In the genomic region with DNA sequence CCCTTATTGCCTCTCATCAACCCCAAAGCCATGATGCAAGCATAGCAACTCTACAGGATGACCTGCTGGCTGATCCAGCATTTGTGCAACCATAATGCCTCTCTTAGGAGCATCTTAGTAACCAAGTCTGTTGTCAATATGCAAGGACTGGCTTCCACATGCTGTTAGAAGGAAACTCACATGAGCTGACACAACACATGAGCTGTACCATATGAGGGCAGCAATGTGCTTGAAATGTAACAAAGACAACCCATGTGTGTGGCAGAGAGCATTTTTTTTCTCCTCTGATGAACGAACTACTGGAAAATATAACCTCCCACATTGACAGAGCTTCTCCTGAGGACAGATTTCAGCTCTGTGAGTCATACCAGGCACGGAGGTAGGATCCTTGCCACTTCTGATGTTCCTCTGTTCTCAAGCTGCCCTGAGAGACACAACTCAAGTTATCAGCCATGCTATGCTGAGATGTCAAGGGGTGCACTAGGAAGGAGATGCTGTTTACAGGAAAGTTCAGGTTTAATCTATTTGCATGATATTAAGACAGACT, we compare ENCODE assay signal across 31 mouse cellular contexts.
DNase-seq lines count a peak whose midpoint lies in the region; ATAC-seq and TF ChIP-seq lines count a peak whose summit lies in the region.
"Had no signal": no experiment of that assay in that cellular context is flagged by ENCODE, and none has a peak within 500 bp of the region (broad histone marks: within the 10 kb centered on the region; RNA-seq: fewer than 3 reads in every experiment).

No protein-coding gene starts in this region.

- no peaks in the 10 kb centered on the region for H3K27me3 ChIP-seq in embryonic facial prominence, embryonic 14.5 days (replicated peaks; ENCODE audit: control insufficient read depth, insufficient read depth, low read length)
- H3K27me3 ChIP-seq in embryonic facial prominence, embryonic 10.5 days (replicated peaks; ENCODE audit: low read depth, poor library complexity, severe bottlenecking): no peaks in the 10 kb centered on the region
- H3K27me3 ChIP-seq in hindbrain, postnatal 0 days (ENCODE audit: insufficient read depth, low read length): no peaks in the 10 kb centered on the region
- no peaks in the 10 kb centered on the region for H3K27me3 ChIP-seq in hindbrain, embryonic 16.5 days (replicated peaks; ENCODE audit: control insufficient read depth, insufficient read depth, low read length)
- no peaks in the 10 kb centered on the region for H3K27me3 ChIP-seq in limb, embryonic 14.5 days (ENCODE audit: control insufficient read depth, insufficient read depth, low read length)
- H3K27me3 ChIP-seq in limb, embryonic 10.5 days (ENCODE audit: low read depth, poor library complexity, severe bottlenecking): no peaks in the 10 kb centered on the region
- H3K27me3 ChIP-seq: embryonic facial prominence, embryonic 12.5 days; heart, embryonic 12.5 days; kidney, embryonic 15.5 days had no signal

- H3K4me2 ChIP-seq in embryonic facial prominence, embryonic 14.5 days (ENCODE audit: low read depth, low read length): no peak overlapping the region
- H3K4me2 ChIP-seq in hindbrain, postnatal 0 days (ENCODE audit: low read depth, low read length): no peak overlapping the region
- H3K4me2 ChIP-seq in hindbrain, embryonic 16.5 days (ENCODE audit: low read length): no peak overlapping the region
- no peak overlapping the region for H3K4me2 ChIP-seq in limb, embryonic 14.5 days (replicated peaks; ENCODE audit: low read depth, low read length, severe bottlenecking)
- H3K4me2 ChIP-seq: embryonic facial prominence, embryonic 12.5 days; heart, embryonic 12.5 days; hindbrain, embryonic 14.5 days; kidney, embryonic 15.5 days had no signal

- no peaks in the 10 kb centered on the region for H3K36me3 ChIP-seq in embryonic facial prominence, embryonic 14.5 days (ENCODE audit: control insufficient read depth, insufficient read depth, low read length)
- no peaks in the 10 kb centered on the region for H3K36me3 ChIP-seq in embryonic facial prominence, embryonic 10.5 days (replicated peaks)
- H3K36me3 ChIP-seq in hindbrain, postnatal 0 days (ENCODE audit: insufficient read depth, low read length): no peaks in the 10 kb centered on the region
- no peaks in the 10 kb centered on the region for H3K36me3 ChIP-seq in hindbrain, embryonic 16.5 days (ENCODE audit: control insufficient read depth, insufficient read depth, low read length)
- H3K36me3 ChIP-seq in limb, embryonic 14.5 days (ENCODE audit: control insufficient read depth, insufficient read depth, low read length): no peaks in the 10 kb centered on the region
- no peaks in the 10 kb centered on the region for H3K36me3 ChIP-seq in limb, embryonic 10.5 days
- H3K36me3 ChIP-seq: embryonic facial prominence, embryonic 12.5 days; heart, embryonic 12.5 days; kidney, embryonic 15.5 days had no signal

- H3K4me1 ChIP-seq in embryonic facial prominence, embryonic 14.5 days (ENCODE audit: control insufficient read depth, insufficient read depth, low read length): no peaks in the 10 kb centered on the region
- peaks cover 23% of the 10 kb centered on the region for H3K4me1 ChIP-seq in embryonic facial prominence, embryonic 10.5 days
- H3K4me1 ChIP-seq in hindbrain, postnatal 0 days (ENCODE audit: insufficient read depth, low read length): peaks cover 6% of the 10 kb centered on the region; the same call in 1 of the 2 replicates
- H3K4me1 ChIP-seq in hindbrain, embryonic 16.5 days (ENCODE audit: control insufficient read depth, insufficient read depth, low read depth, low read length): no peaks in the 10 kb centered on the region
- H3K4me1 ChIP-seq in limb, embryonic 14.5 days (ENCODE audit: control insufficient read depth, insufficient read depth, low read length): no peaks in the 10 kb centered on the region
- peaks cover 20% of the 10 kb centered on the region for H3K4me1 ChIP-seq in limb, embryonic 10.5 days
- H3K4me1 ChIP-seq: embryonic facial prominence, embryonic 12.5 days; heart, embryonic 12.5 days; kidney, embryonic 15.5 days had no signal

- no peak for ATAC-seq in embryonic facial prominence, embryonic 14.5 days (ENCODE audit: low read depth)
- ATAC-seq in hindbrain, postnatal 0 days: no peak
- ATAC-seq in hindbrain, embryonic 16.5 days: no peak
- ATAC-seq in limb, embryonic 14.5 days (ENCODE audit: low FRiP score, low read depth): no peak
- ATAC-seq: forebrain, embryonic 16.5 days had no signal

- no peak overlapping the region for H3K9ac ChIP-seq in embryonic facial prominence, embryonic 14.5 days (ENCODE audit: low read depth, low read length)
- no peak overlapping the region for H3K9ac ChIP-seq in hindbrain, postnatal 0 days (replicated peaks; ENCODE audit: low read length)
- H3K9ac ChIP-seq in hindbrain, embryonic 16.5 days (ENCODE audit: low read depth, low read length): no peak overlapping the region
- no peak overlapping the region for H3K9ac ChIP-seq in limb, embryonic 14.5 days (ENCODE audit: low read depth, low read length, severe bottlenecking)
- H3K9ac ChIP-seq: embryonic facial prominence, embryonic 12.5 days; heart, embryonic 12.5 days; hindbrain, embryonic 14.5 days; kidney, embryonic 15.5 days; liver, embryonic 14.5 days had no signal

- H3K9me3 ChIP-seq in embryonic facial prominence, embryonic 14.5 days (ENCODE audit: control insufficient read depth, low read length): no peaks in the 10 kb centered on the region
- H3K9me3 ChIP-seq in embryonic facial prominence, embryonic 10.5 days: no peaks in the 10 kb centered on the region
- H3K9me3 ChIP-seq in hindbrain, postnatal 0 days (ENCODE audit: low read length): no peaks in the 10 kb centered on the region
- H3K9me3 ChIP-seq in hindbrain, embryonic 16.5 days (ENCODE audit: control insufficient read depth, low read length): no peaks in the 10 kb centered on the region
- H3K9me3 ChIP-seq in limb, embryonic 14.5 days (ENCODE audit: control insufficient read depth, low read length): no peaks in the 10 kb centered on the region
- no peaks in the 10 kb centered on the region for H3K9me3 ChIP-seq in limb, embryonic 10.5 days (replicated peaks)
- H3K9me3 ChIP-seq: embryonic facial prominence, embryonic 12.5 days; heart, embryonic 12.5 days; kidney, embryonic 15.5 days had no signal

- WGBS in embryonic facial prominence, embryonic 14.5 days: 45% methylated on average over 2 of the region's 2 CpGs
- 75% methylated on average over 2 of the region's 2 CpGs for WGBS in embryonic facial prominence, embryonic 10.5 days
- 89% methylated on average over 2 of the region's 2 CpGs for WGBS in hindbrain, postnatal 0 days
- WGBS in hindbrain, embryonic 16.5 days: 83% methylated on average over 2 of the region's 2 CpGs
- WGBS in limb, embryonic 14.5 days: 80% methylated on average over 2 of the region's 2 CpGs
- 87% methylated on average over 2 of the region's 2 CpGs for WGBS in limb, embryonic 10.5 days

- no peak overlapping the region for H3K4me3 ChIP-seq in embryonic facial prominence, embryonic 14.5 days (ENCODE audit: low read depth, low read length)
- H3K4me3 ChIP-seq in embryonic facial prominence, embryonic 10.5 days: no peak overlapping the region
- no peak overlapping the region for H3K4me3 ChIP-seq in hindbrain, postnatal 0 days (ENCODE audit: low read length)
- no peak overlapping the region for H3K4me3 ChIP-seq in hindbrain, embryonic 16.5 days (ENCODE audit: low read length)
- H3K4me3 ChIP-seq in limb, embryonic 14.5 days (replicated peaks; ENCODE audit: low read length): no peak overlapping the region
- no peak overlapping the region for H3K4me3 ChIP-seq in limb, embryonic 10.5 days
- H3K4me3 ChIP-seq: embryonic facial prominence, embryonic 12.5 days; heart, embryonic 12.5 days; kidney, embryonic 15.5 days had no signal

- peak; percentile 18; the same call in 1 of the 2 replicates for TF ChIP-seq CTCF in hindbrain, postnatal 0 days (IDR thresholded peaks at IDR 0.05; ENCODE audit: low read depth)

- TF ChIP-seq POLR2A in limb, embryonic 14.5 days (IDR thresholded peaks at IDR 0.05; ENCODE audit: borderline replicate concordance, extremely low read depth, insufficient read depth, insufficient read length): no peak

- peak; percentile 54 for DNase-seq in embryonic facial prominence, embryonic 14.5 days (ENCODE audit: low spot score)
- no peak for DNase-seq in embryonic facial prominence, embryonic 10.5 days (ENCODE audit: low spot score)
- no peak for DNase-seq in hindbrain, postnatal 0 days (ENCODE audit: low spot score)
- DNase-seq in limb, embryonic 14.5 days (ENCODE audit: low spot score): peak; percentile 11
- DNase-seq in limb, embryonic 10.5 days (ENCODE audit: low spot score): no peak
- DNase-seq in ovary, adult 18-20 months (ENCODE audit: low spot score): no peak
- DNase-seq in testis, postnatal 14 days (ENCODE audit: low spot score): no peak
- DNase-seq: adrenal gland, postnatal 36 days; cerebellum, adult 2 months; cerebellum, postnatal 14 days; gastrocnemius, postnatal 36 days; heart, adult 18-20 months; layer of hippocampus, postnatal 36 days; left cerebral cortex, postnatal 4 days; liver; lung, adult 2 months; lung, postnatal 10 days; midbrain, embryonic 14.5 days; retina, postnatal 1 day; right cerebral cortex, postnatal 25 days; spleen, adult 18-20 months; thymus, adult 2 months; thymus, postnatal 36 days had no signal

- no peak overlapping the region for H3K27ac ChIP-seq in embryonic facial prominence, embryonic 14.5 days (replicated peaks; ENCODE audit: low read depth, low read length)
- no peak overlapping the region for H3K27ac ChIP-seq in embryonic facial prominence, embryonic 10.5 days (replicated peaks)
- H3K27ac ChIP-seq in hindbrain, postnatal 0 days: no peak overlapping the region
- no peak overlapping the region for H3K27ac ChIP-seq in hindbrain, embryonic 16.5 days (ENCODE audit: low read depth, low read length)
- H3K27ac ChIP-seq in limb, embryonic 14.5 days (replicated peaks; ENCODE audit: low read depth, low read length): no peak overlapping the region
- H3K27ac ChIP-seq in limb, embryonic 10.5 days: no peak overlapping the region
- H3K27ac ChIP-seq: embryonic facial prominence, embryonic 12.5 days; hindbrain, embryonic 14.5 days; kidney, embryonic 15.5 days; liver, embryonic 14.5 days; macrophage had no signal

Comparison
In these comparisons a context has a peak if more than half of its experiments do, and no peak if none do; other contexts are left out.
1. DNase-seq: peak in embryonic facial prominence, embryonic 14.5 days (single experiment) and limb, embryonic 14.5 days (single experiment); none in embryonic facial prominence, embryonic 10.5 days (single experiment), hindbrain, postnatal 0 days (single experiment), limb, embryonic 10.5 days (single experiment), ovary, adult 18-20 months (single experiment) and testis, postnatal 14 days (single experiment).